Mouse (Mus musculus): ENCODE measurements around the gene Treml2.
"Not testable (repeated sequence)": the region's sequence is repeated elsewhere in the genome, so short reads cannot be mapped to it uniquely, and the experiment has no call there.

The Treml2 gene

GRCm38 (mm10) chr17:48350681-48351193, 51.4 kb downstream of the Treml2 start:
- no peak for DNase-seq (ENCODE audit: low spot score in 2 of 2)

- not testable (repeated sequence) for DNase-seq (ENCODE audit: low spot score in 2 of 2)
Measured at GRCm38 (mm10) chr17:48352976-48353375, 53.7 kb downstream of the Treml2 start.

DNA sequence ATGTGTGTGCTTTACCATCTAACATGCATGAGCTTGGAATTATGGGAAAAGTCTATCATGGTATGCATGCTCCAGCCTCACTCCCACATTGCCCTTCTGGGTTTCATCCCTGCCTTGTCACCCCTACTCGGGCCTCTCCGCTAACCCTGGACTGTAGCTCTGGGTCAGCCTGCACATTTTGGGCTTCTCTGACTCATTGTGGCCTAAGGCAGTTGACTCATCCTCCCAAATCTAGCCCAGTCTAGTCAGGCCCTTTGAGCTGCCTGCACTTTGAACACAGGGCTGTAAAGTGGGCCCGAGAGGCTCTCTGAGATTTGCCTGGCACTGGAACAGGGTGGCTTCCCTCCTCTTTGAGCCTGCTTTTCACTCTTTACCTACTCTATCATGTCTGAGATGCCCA, 56.5 kb downstream of the Treml2 start:
- DNase-seq (ENCODE audit: low spot score in 2 of 2), result no peak

DNA sequence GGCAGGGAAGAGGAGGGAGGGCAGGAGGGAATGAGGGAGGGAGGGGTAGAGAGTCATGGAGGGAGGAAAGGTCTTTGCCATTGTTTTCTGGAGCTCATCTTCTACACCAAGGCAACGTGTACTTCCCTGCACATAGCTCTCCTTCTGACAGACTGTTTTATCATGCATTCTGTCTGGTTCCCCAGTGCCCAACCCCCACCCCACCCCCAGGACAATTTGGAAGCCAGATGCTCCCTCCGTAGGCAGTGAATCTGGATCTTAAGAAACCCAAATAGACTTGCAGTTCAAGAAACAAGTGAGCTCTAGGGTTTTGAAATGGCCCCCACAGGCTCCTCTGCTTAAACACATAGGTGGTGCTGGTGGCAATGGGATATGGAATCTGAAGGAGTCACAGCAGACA, 58.6 kb downstream of the Treml2 start:
- no peak for DNase-seq (ENCODE audit: low spot score in 2 of 2)

DNA sequence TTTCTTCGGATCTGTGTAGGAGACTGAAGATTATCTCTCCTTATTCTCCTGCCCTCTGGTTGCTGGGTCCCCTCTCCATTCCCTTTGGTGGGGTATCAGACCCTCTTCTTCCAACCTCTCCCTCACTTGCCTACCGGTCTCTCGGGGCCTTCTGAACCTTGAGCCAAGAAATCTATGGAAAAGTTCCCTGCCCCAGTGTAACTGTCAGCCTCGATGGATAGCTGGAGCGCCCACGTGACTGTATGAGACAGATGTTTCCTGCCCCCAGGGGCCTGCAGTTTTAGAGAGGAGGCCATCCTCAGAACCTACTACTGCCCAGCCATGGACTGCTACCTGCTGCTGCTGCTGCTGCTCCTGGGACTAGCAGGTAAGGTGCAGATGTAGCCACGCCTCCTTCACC, 60.3 kb downstream of the Treml2 start, which contains the start of gene Treml1:
Treml1 (plus strand) TSS at position 301 of the 400 bp plus-strand sequence.
- no peak for DNase-seq (ENCODE audit: low spot score in 2 of 2)

- no peak for DNase-seq (ENCODE audit: low spot score in 2 of 2)
Measured at GRCm38 (mm10) chr17:48360462-48360861, 61.2 kb downstream of the Treml2 start.

Data from urinary bladder, postnatal 4 days (tissue).